Mouse (Mus musculus) CH12.LX (cell line): ENCODE measurements around the gene Fpr1. TPM values are rescaled to one million over a fixed set of nuclear protein-coding genes. Genes with fewer than 3 reads are reported as not detected.

Experiments
- DNase-seq: peaks from one replicate; pipeline ENCODE4 v3.0.0-alpha.2; 2013; ENCODE audit errors: extremely low read depth
- H3K27ac ChIP-seq: 2 replicates; pipeline ENCODE4 v1.5.1; 2012; ENCODE audit warnings: low read depth, mild to moderate bottlenecking, control low read depth, moderate library complexity; ENCODE audit not compliant: insufficient read depth
- H3K27me3 ChIP-seq: replicated peaks from 2 replicates; pipeline ENCODE3; 2012; ENCODE audit warnings: inconsistent platforms
- H3K36me3 ChIP-seq, 2 experiments: replicated peaks in 1 of 2; 2 replicates each; pipeline versions ENCODE3 to v1.6.1; 2012; ENCODE audit warnings: inconsistent platforms in 1 of 2, low read length in 1 of 2, mild to moderate bottlenecking in 1 of 2, mixed read lengths in 1 of 2, moderate library complexity in 1 of 2; ENCODE audit not compliant: control insufficient read depth in 1 of 2, insufficient read depth in 1 of 2
- H3K4me1 ChIP-seq, 2 experiments: 2 replicates each; pipeline ENCODE4 v1.6.1; 2012; ENCODE audit warnings: inconsistent platforms in 1 of 2, moderate library complexity in 1 of 2; ENCODE audit not compliant: insufficient read depth in 2 of 2, control insufficient read depth in 1 of 2
- H3K4me2 ChIP-seq: 2 replicates; pipeline ENCODE4 v1.6.1; 2012; ENCODE audit warnings: low read depth, mild to moderate bottlenecking, control low read depth; ENCODE audit not compliant: poor library complexity, insufficient read depth, severe bottlenecking
- H3K4me3 ChIP-seq, 3 experiments: fragments of 150-350 bp in 1 of 3; sonication (generic) in 1 of 3; replicated peaks in 1 of 3; 2 replicates each; pipeline versions ENCODE3 to v1.5.1; 2011 to 2012; ENCODE audit warnings: low read depth in 2 of 3, low read length in 2 of 3, mild to moderate bottlenecking in 2 of 3, moderate library complexity in 2 of 3, control low read depth in 1 of 3, improper control_type of control experiment in 1 of 3, inconsistent platforms in 1 of 3, mixed read lengths in 1 of 3; ENCODE audit not compliant: poor library complexity in 1 of 3
- H3K79me2 ChIP-seq: replicated peaks from 2 replicates; pipeline ENCODE4 v1.6.1; 2012; ENCODE audit warnings: mild to moderate bottlenecking, moderate library complexity; ENCODE audit not compliant: control insufficient read depth, poor library complexity, insufficient read depth, severe bottlenecking; ENCODE audit errors: extremely low read depth
- H3K9ac ChIP-seq: 2 replicates; pipeline ENCODE4 v1.6.1; 2012; ENCODE audit warnings: low read depth, mild to moderate bottlenecking, control low read depth, moderate library complexity; ENCODE audit not compliant: insufficient read depth
- H3K9me3 ChIP-seq: replicated peaks from 2 replicates; pipeline ENCODE3; 2012; ENCODE audit warnings: low read length, inconsistent platforms, mixed read lengths
- CHD1 ChIP-seq: IDR thresholded peaks from 2 replicates; pipeline ENCODE4 v1.6.1; 2012; ENCODE audit warnings: low read depth, low read length, improper control_type of control experiment, inconsistent platforms
- CTCF ChIP-seq, 2 experiments: IDR thresholded peaks in 1 of 2; conservative IDR thresholded peaks in 1 of 2; 2 replicates each; pipeline ENCODE4 v1.5.1; 2011 to 2012; ENCODE audit warnings: low read depth in 2 of 2, low read length in 2 of 2, improper control_type of control experiment in 1 of 2, inconsistent platforms in 1 of 2, mild to moderate bottlenecking in 1 of 2, moderate library complexity in 1 of 2
- ELF1 ChIP-seq: IDR thresholded peaks from 2 replicates; pipeline ENCODE4 v1.6.1; 2014; ENCODE audit warnings: low read depth, mild to moderate bottlenecking, inconsistent platforms, low read length, improper control_type of control experiment
- ETS1 ChIP-seq: conservative IDR thresholded peaks from 2 replicates; pipeline ENCODE4 v1.6.1; 2012; ENCODE audit warnings: low read depth, mild to moderate bottlenecking, inconsistent platforms, low read length, improper control_type of control experiment, moderate library complexity
- HCFC1 ChIP-seq: IDR thresholded peaks from 2 replicates; pipeline ENCODE4 v1.6.1; 2012; ENCODE audit warnings: low read depth, mild to moderate bottlenecking, inconsistent platforms, low read length, improper control_type of control experiment
- IRF4 ChIP-seq: IDR thresholded peaks from 2 replicates; pipeline ENCODE4 v1.6.1; 2014; ENCODE audit warnings: low read depth, mild to moderate bottlenecking, inconsistent platforms, low read length, improper control_type of control experiment
- JUN ChIP-seq: IDR thresholded peaks from 2 replicates; pipeline ENCODE4 v1.6.1; 2011; ENCODE audit warnings: low read depth, mild to moderate bottlenecking, low read length, improper control_type of control experiment, moderate library complexity; ENCODE audit not compliant: insufficient read depth
- JUND ChIP-seq: conservative IDR thresholded peaks from 2 replicates; pipeline ENCODE4 v1.6.1; 2011; ENCODE audit warnings: low read depth, low read length, improper control_type of control experiment
- MAFK ChIP-seq: IDR thresholded peaks from 2 replicates; pipeline ENCODE4 v1.6.1; 2011; ENCODE audit warnings: low read length, improper control_type of control experiment; ENCODE audit not compliant: insufficient replicate concordance
- MEF2A ChIP-seq: IDR thresholded peaks from 2 replicates; pipeline ENCODE4 v1.6.1; 2014; ENCODE audit warnings: low read depth, mild to moderate bottlenecking, inconsistent platforms, low read length, improper control_type of control experiment, borderline replicate concordance
- NRF1 ChIP-seq: IDR thresholded peaks from 2 replicates; pipeline ENCODE4 v1.6.1; 2014; ENCODE audit warnings: low read depth, mild to moderate bottlenecking, inconsistent platforms, low read length, improper control_type of control experiment, moderate library complexity
- POLR2A ChIP-seq: IDR thresholded peaks from 2 replicates; pipeline ENCODE4 v1.6.1; 2011; ENCODE audit warnings: low read depth, mild to moderate bottlenecking, improper control_type of control experiment, low read length
- TCF12 ChIP-seq: IDR thresholded peaks from 2 replicates; pipeline ENCODE4 v1.6.1; 2014; ENCODE audit warnings: low read depth, mild to moderate bottlenecking, inconsistent platforms, low read length, improper control_type of control experiment
- UBTF ChIP-seq: IDR thresholded peaks from 2 replicates; pipeline ENCODE4 v1.6.1; 2012; ENCODE audit warnings: low read depth, mild to moderate bottlenecking, inconsistent platforms, low read length, improper control_type of control experiment, moderate library complexity
- USF1 ChIP-seq: IDR thresholded peaks from 2 replicates; pipeline ENCODE4 v1.6.1; 2014; ENCODE audit warnings: low read depth, mild to moderate bottlenecking, inconsistent platforms, low read length, improper control_type of control experiment
- ZC3H11A ChIP-seq: IDR thresholded peaks from 2 replicates; pipeline ENCODE4 v1.6.1; 2012; ENCODE audit warnings: low read depth, mild to moderate bottlenecking, inconsistent platforms, low read length, improper control_type of control experiment
- dilution Hi-C: fragments of 300-500 bp; cut with MboI; formaldehyde crosslinking; loops from 2 replicates; pipeline ENCODE4 v1.14.3; 2020; ENCODE audit warnings: low sequenced_read_pairs; ENCODE audit not compliant: extremely low pct_unique_long_range_greater_than_20kb, extremely low pct_ligation_motif_present
- in situ Hi-C: fragments of 300-500 bp; cut with MboI; formaldehyde crosslinking; loops from 3 replicates; pipeline ENCODE4 v1.14.3; 2019; ENCODE audit warnings: low sequenced_read_pairs, low pct_ligation_motif_present, low pct_unique_long_range_greater_than_20kb, mixed read lengths
- polyA plus RNA-seq: library from polyadenylated mRNA; unstranded; fragments of >175 nt; gene quantifications from 2 replicates; pipeline ENCODE4 v1.2.1, GENCODE M21; 2012; ENCODE audit warnings: low read depth; ENCODE audit not compliant: insufficient read length
- total RNA-seq, 2 experiments: library from RNA; depleted of rRNA; stranded (reverse); fragments of 300-350 nt in 1 of 2; fragments of >200 nt in 1 of 2; gene quantifications; 2 replicates each; pipeline ENCODE4 v1.2.3; 2012 to 2014

The Fpr1 gene
- total RNA-seq (2012; rRNA removed) (not detected in 2 replicates), total RNA-seq (2014; rRNA removed) (not detected in 2 replicates), polyA plus RNA-seq (not detected in 2 replicates)

- Histone ChIP-seq H3K4me3 (no peak within 1 kb of the TSS), H3K9me3 (no peaks in the 10 kb centered on the region), H3K4me2 (no peak within 1 kb of the TSS), H3K9ac (no peak within 1 kb of the TSS), H3K36me3 (no peaks in the 10 kb centered on the region), H3K27ac (no peak within 1 kb of the TSS), H3K4me1 (no peaks in the 10 kb centered on the region), H3K27me3 (no peaks in the 10 kb centered on the region), H3K79me2 (no peaks in the 10 kb centered on the region)
- no peak for TF ChIP-seq USF1
- TF ChIP-seq NRF1, result no peak
- no peak for TF ChIP-seq ELF1
- TF ChIP-seq UBTF, result no peak
- no peak for TF ChIP-seq TCF12
- TF ChIP-seq HCFC1, result no peak
- no peak for TF ChIP-seq JUN
- no peak for DNase-seq
- in situ Hi-C loops (no loop called here), dilution Hi-C loops (no loop called here)
Observed at GRCm38 (mm10) chr17:17883840-17884239, at the start of gene Fpr1. Gene Fpr1, minus strand, starts transcription at chr17:17883940.

GRCm38 (mm10) chr17:17917782-17918181 is 34.0 kb upstream of the Fpr1 start:
- H3K4me2 ChIP-seq, result no peak overlapping the region
- no peak for DNase-seq
- no peaks in the 10 kb centered on the region for H3K4me1 ChIP-seq
- H3K79me2 ChIP-seq, result no peaks in the 10 kb centered on the region
- TF ChIP-seq ETS1 (peak; percentile 88), CTCF (conservative IDR thresholded peaks at IDR 0.05 in 1 of 2, IDR thresholded peaks at IDR 0.05 in 1 of 2; ENCODE audit: low read depth in 2 of 2, low read length in 2 of 2) (no peak), MAFK (no peak), USF1 (no peak), POLR2A (no peak), JUND (no peak), JUN (no peak), ZC3H11A (no peak), IRF4 (peak; percentile 37; the same call in 1 of the 2 replicates), CHD1 (no peak), MEF2A (no peak)
- H3K27me3 ChIP-seq, result no peaks in the 10 kb centered on the region
- no peak overlapping the region for H3K4me3 ChIP-seq
- dilution Hi-C loops (no loop called here), in situ Hi-C loops (no loop called here)
- H3K36me3 ChIP-seq, result no peaks in the 10 kb centered on the region
- H3K9ac ChIP-seq, result no peak overlapping the region
- no peaks in the 10 kb centered on the region for H3K9me3 ChIP-seq
- no peak overlapping the region for H3K27ac ChIP-seq
